Comparison of ENCODE assay signal across 26 mouse cellular contexts in the genomic region with DNA sequence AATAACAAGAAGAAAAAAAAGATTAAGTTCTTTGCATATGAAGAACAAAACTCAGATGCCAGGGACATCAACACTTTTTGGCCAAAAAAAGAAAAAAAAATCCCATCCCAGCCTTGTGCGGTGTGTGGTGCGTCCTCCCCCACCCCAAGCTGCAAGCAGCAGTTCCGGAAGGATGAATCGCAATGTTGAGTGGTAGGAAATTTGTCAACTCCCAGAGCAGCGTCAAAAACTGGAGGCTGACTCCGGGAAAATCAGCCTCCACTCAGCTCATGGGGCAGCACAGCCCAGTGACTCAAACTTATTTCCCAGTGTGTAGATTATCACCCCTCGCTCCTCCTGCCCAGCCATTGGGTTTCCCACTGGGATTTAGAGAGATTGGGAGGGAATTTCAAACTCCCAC. TPM values are rescaled to one million over a fixed set of nuclear protein-coding genes. Genes with fewer than 3 reads are reported as not detected.
DNase-seq lines count a peak whose midpoint lies in the region; ATAC-seq and TF ChIP-seq lines count a peak whose summit lies in the region.
"Had no signal": no experiment of that assay in that cellular context is flagged by ENCODE, and none has a peak within 500 bp of the region (broad histone marks: within the 10 kb centered on the region; RNA-seq: fewer than 3 reads in every experiment).

No protein-coding gene starts in this region.

- TF ChIP-seq CTCF in layer of hippocampus, adult 2 months (conservative IDR thresholded peaks at IDR 0.05) = no peak

- no peak overlapping the region for H3K4me3 ChIP-seq in layer of hippocampus, adult 2 months
- H3K4me3 ChIP-seq: embryonic facial prominence, embryonic 13.5 days; forebrain, embryonic 13.5 days; heart, embryonic 15.5 days; limb, embryonic 10.5 days; liver, embryonic 15.5 days; midbrain, embryonic 15.5 days; stomach, embryonic 15.5 days had no signal

- ATAC-seq in frontal cortex, adult (ENCODE audit: low TSS enrichment) = peak; percentile 39
- ATAC-seq: CD4-positive, CD25-positive, alpha-beta regulatory T cell, adult 4 months; forebrain, embryonic 13.5 days; intestine, postnatal 0 days; midbrain, embryonic 15.5 days; Patski had no signal

- no peak for DNase-seq in frontal cortex, postnatal 10 days (ENCODE audit: low spot score in 2 of 2)
- peak in 1 of 2 experiments; percentile 48 for DNase-seq in layer of hippocampus, adult 2 months (ENCODE audit: low spot score in 2 of 2)
- no peak for DNase-seq in layer of hippocampus, adult 11-12 months (ENCODE audit: low spot score)
- DNase-seq in right cerebral cortex, postnatal 25 days = peak; percentile 39
- no peak for DNase-seq in right cerebral cortex, postnatal 14 days
- DNase-seq in thymus, adult 18-20 months = no peak
- DNase-seq: adrenal gland, postnatal 36 days; cerebellum, adult 11-12 months; cerebellum, postnatal 25 days; embryo, embryonic 11 days; heart, postnatal 4 days; kidney, postnatal 4 days; liver; thymus, postnatal 36 days had no signal

- H3K27ac ChIP-seq in layer of hippocampus, adult 2 months = peak overlapping the region; percentile 36; the same call in 1 of the 2 replicates
- H3K27ac ChIP-seq: embryonic facial prominence, embryonic 13.5 days; forebrain, embryonic 13.5 days; heart, embryonic 15.5 days; limb, embryonic 10.5 days; liver, embryonic 15.5 days; macrophage; midbrain, embryonic 15.5 days; stomach, embryonic 15.5 days had no signal

RNA-seq across cellular contexts. Expression of a gene that starts 15.4 kb away (rescaled TPM):
- total RNA-seq in layer of hippocampus, adult 2 months (2021) = 10 to 100 TPM; 52.5 to 56.7 TPM

RNA-seq across cellular contexts. Expression of a gene that starts 26.9 kb away (rescaled TPM):
- 10 to 100 TPM; 44.6 to 47.4 TPM for total RNA-seq in layer of hippocampus, adult 2 months (2021)
